Comparison of ENCODE assay signal across 10 mouse cellular contexts in genomic region chr17:50369216-50369875, GRCm38 (mm10).
DNase-seq lines count a peak whose midpoint lies in the region; ATAC-seq and TF ChIP-seq lines count a peak whose summit lies in the region.
"Had no signal": no experiment of that assay in that cellular context is flagged by ENCODE, and none has a peak within 500 bp of the region (broad histone marks: within the 10 kb centered on the region; RNA-seq: fewer than 3 reads in every experiment).

No protein-coding gene starts in this region.

- H3K4me2 ChIP-seq in hindbrain, postnatal 0 days (ENCODE audit: low read depth, low read length), result no peak overlapping the region
- H3K4me2 ChIP-seq: heart, embryonic 13.5 days had no signal

- DNase-seq in urinary bladder, postnatal 14 days (ENCODE audit: low spot score), result peak; percentile 6
- no peak for DNase-seq in urinary bladder, adult 2 months (ENCODE audit: low spot score)
- peak; percentile 40 for DNase-seq in heart, postnatal 25 days (ENCODE audit: low spot score)
- peak; percentile 11 for DNase-seq in lung, postnatal 14 days
- DNase-seq in spleen, adult 12 weeks (ENCODE audit: low spot score), result no peak
- DNase-seq in left cerebral cortex, postnatal 36 days (ENCODE audit: low spot score in 2 of 2), result no peak
- DNase-seq in hindbrain, postnatal 0 days (ENCODE audit: low spot score), result no peak

- TF ChIP-seq CTCF in hindbrain, postnatal 0 days (IDR thresholded peaks at IDR 0.05; ENCODE audit: low read depth), result no peak

- H3K4me3 ChIP-seq in hindbrain, postnatal 0 days (ENCODE audit: low read length), result no peak overlapping the region
- H3K4me3 ChIP-seq: erythroblast, embryonic 14.5 days; heart, embryonic 13.5 days had no signal

- intact Hi-C loops in heart, postnatal 25 days (cut with DNase I), result no loop called here
- intact Hi-C loops in left cerebral cortex, postnatal 36 days (cut with DNase I), result no loop called here

- no peaks in the 10 kb centered on the region for H3K27me3 ChIP-seq in hindbrain, postnatal 0 days (ENCODE audit: insufficient read depth, low read length)
- H3K27me3 ChIP-seq: heart, embryonic 13.5 days had no signal

- H3K36me3 ChIP-seq in hindbrain, postnatal 0 days (ENCODE audit: insufficient read depth, low read length), result no peaks in the 10 kb centered on the region
- H3K36me3 ChIP-seq: heart, embryonic 13.5 days had no signal

- no peak overlapping the region for H3K27ac ChIP-seq in hindbrain, postnatal 0 days
- H3K27ac ChIP-seq: heart, embryonic 13.5 days had no signal

- H3K9ac ChIP-seq in hindbrain, postnatal 0 days (replicated peaks; ENCODE audit: low read length), result no peak overlapping the region
- H3K9ac ChIP-seq: heart, embryonic 13.5 days had no signal

- ATAC-seq in hindbrain, postnatal 0 days, result no peak
- ATAC-seq: activated CD4-positive, CD25-positive, alpha-beta regulatory T cell, adult 4 months had no signal

- 82% methylated on average over 6 of the region's 6 CpGs for WGBS in hindbrain, postnatal 0 days

- H3K4me1 ChIP-seq in hindbrain, postnatal 0 days (ENCODE audit: insufficient read depth, low read length), result no peaks in the 10 kb centered on the region
- H3K4me1 ChIP-seq: heart, embryonic 13.5 days had no signal

- no peaks in the 10 kb centered on the region for H3K9me3 ChIP-seq in hindbrain, postnatal 0 days (ENCODE audit: low read length)
- H3K9me3 ChIP-seq: heart, embryonic 13.5 days had no signal

Comparison
In these comparisons a context has a peak if more than half of its experiments do, and no peak if none do; other contexts are left out.
1. DNase-seq: peak in urinary bladder, postnatal 14 days (single experiment), heart, postnatal 25 days (single experiment) and lung, postnatal 14 days (single experiment); none in urinary bladder, adult 2 months (single experiment), spleen, adult 12 weeks (single experiment), left cerebral cortex, postnatal 36 days (0 of 2) and hindbrain, postnatal 0 days (single experiment).